Mouse (Mus musculus) heart, embryonic 14.5 days (tissue): ENCODE results near the gene Tbxas1. TPM values are rescaled to one million over a fixed set of nuclear protein-coding genes. Genes with fewer than 3 reads are reported as not detected.
A peak's percentile ranks its signal among the peaks of the same experiment; 100 is the strongest.

Experiments
- ATAC-seq: fragments of 200-750 bp; cut with Nextera tagmentation; 2 replicates; pipeline ENCODE4 v1.8.0; 2017; ENCODE audit warnings: low read depth, moderate TSS enrichment; ENCODE audit not compliant: insufficient number of reproducible peaks, insufficient read depth, low FRiP score
- H3K27ac ChIP-seq, 2 experiments: fragments of 200-500 bp in 1 of 2; fragments of 300-500 bp in 1 of 2; sonication (generic) in 1 of 2; replicated peaks in 1 of 2; 2 replicates each; pipeline ENCODE4 v1.5.1; 2012 to 2014; ENCODE audit warnings: low read depth in 2 of 2, low read length in 2 of 2, control low read depth in 1 of 2, mild to moderate bottlenecking in 1 of 2, mixed read lengths in 1 of 2; ENCODE audit not compliant: control insufficient read depth in 1 of 2, insufficient read depth in 1 of 2
- H3K27me3 ChIP-seq: fragments of 300-500 bp; sonication (generic); 2 replicates; pipeline ENCODE4 v1.6.1; 2014; ENCODE audit warnings: mild to moderate bottlenecking, low read length, control low read depth; ENCODE audit not compliant: control insufficient read depth, insufficient read depth
- H3K36me3 ChIP-seq: fragments of 300-500 bp; sonication (generic); 2 replicates; pipeline ENCODE4 v1.6.1; 2014; ENCODE audit warnings: mild to moderate bottlenecking, control low read depth, low read length, mixed read lengths; ENCODE audit not compliant: control insufficient read depth, insufficient read depth
- H3K4me1 ChIP-seq, 2 experiments: fragments of 200-500 bp in 1 of 2; fragments of 300-500 bp in 1 of 2; sonication (generic) in 1 of 2; 2 replicates each; pipeline ENCODE4 v1.6.1; 2012 to 2014; ENCODE audit warnings: low read length in 2 of 2, control low read depth in 1 of 2, mixed read lengths in 1 of 2; ENCODE audit not compliant: control insufficient read depth in 2 of 2, insufficient read depth in 2 of 2
- H3K4me2 ChIP-seq: fragments of 300-500 bp; sonication (generic); 2 replicates; pipeline ENCODE4 v1.6.1; 2014; ENCODE audit warnings: mild to moderate bottlenecking, low read length
- H3K4me3 ChIP-seq, 2 experiments: fragments of 200-500 bp in 1 of 2; fragments of 300-500 bp in 1 of 2; sonication (generic) in 1 of 2; 2 replicates each; pipeline ENCODE4 v1.5.1; 2012 to 2014; ENCODE audit warnings: low read length in 2 of 2, mild to moderate bottlenecking in 2 of 2, control low read depth in 1 of 2, low read depth in 1 of 2, moderate library complexity in 1 of 2; ENCODE audit not compliant: control insufficient read depth in 1 of 2, insufficient read depth in 1 of 2
- H3K9ac ChIP-seq: fragments of 300-500 bp; sonication (generic); 2 replicates; pipeline ENCODE4 v1.6.1; 2014; ENCODE audit warnings: mild to moderate bottlenecking, low read length
- H3K9me3 ChIP-seq: fragments of 300-500 bp; sonication (generic); 2 replicates; pipeline ENCODE4 v1.6.1; 2016; ENCODE audit warnings: low read length, control low read depth; ENCODE audit not compliant: control insufficient read depth
- WGBS: fragments of 180-500 bp; shearing (Covaris S2); extraction: QIAGEN DNeasy Blood & Tissue Kit; methylation state at CpG from one replicate; pipeline ENCODE4 v1.1.7; 2014; 5-methylcytosine and 5-hydroxymethylcytosine counted together
- polyA plus RNA-seq: library from polyadenylated mRNA; unstranded; fragments of >200 nt; fragmentation: Nextera tagmentation; extraction: Ambion mirVana; gene quantifications from 2 replicates; pipeline ENCODE4 v1.2.1, GENCODE M21; 2014

The Tbxas1 gene
- polyA plus RNA-seq, 1 experiment from 2014 or later = 1.5 TPM

- Histone ChIP-seq H3K9ac (no peak overlapping the region), H3K4me2 (no peak overlapping the region), H3K36me3 (no peaks in the 10 kb centered on the region), H3K4me1 (peaks cover 8 to 18% of the 10 kb centered on the region in 2 experiments), H3K27me3 (no peaks in the 10 kb centered on the region), H3K27ac (no peak overlapping the region), H3K4me3 (no peak overlapping the region), H3K9me3 (no peaks in the 10 kb centered on the region)
- ATAC-seq = no peak
- WGBS = 77% methylated on average over 6 of the region's 6 CpGs
Measured at GRCm38 (mm10) chr6:38908401-38908800, 33.2 kb downstream of the Tbxas1 start.

- no peaks in the 10 kb centered on the region for H3K9me3 ChIP-seq
- H3K27me3 ChIP-seq = no peaks in the 10 kb centered on the region
- H3K9ac ChIP-seq = no peak overlapping the region
- peak; percentile 29; the same call in 1 of the 2 replicates for ATAC-seq
- no peak overlapping the region for H3K4me3 ChIP-seq
- H3K4me1 ChIP-seq = peaks cover 12 to 20% of the 10 kb centered on the region in 2 experiments
- 17% methylated on average over 3 of the region's 3 CpGs for WGBS
- H3K27ac ChIP-seq = peak overlapping the region in 1 of 2 experiments; percentile 41; a peak in 1 of 4 replicates
- H3K4me2 ChIP-seq = no peak overlapping the region
- no peaks in the 10 kb centered on the region for H3K36me3 ChIP-seq
Measured at GRCm38 (mm10) chr6:38910828-38911559, 35.8 kb downstream of the Tbxas1 start.

DNA sequence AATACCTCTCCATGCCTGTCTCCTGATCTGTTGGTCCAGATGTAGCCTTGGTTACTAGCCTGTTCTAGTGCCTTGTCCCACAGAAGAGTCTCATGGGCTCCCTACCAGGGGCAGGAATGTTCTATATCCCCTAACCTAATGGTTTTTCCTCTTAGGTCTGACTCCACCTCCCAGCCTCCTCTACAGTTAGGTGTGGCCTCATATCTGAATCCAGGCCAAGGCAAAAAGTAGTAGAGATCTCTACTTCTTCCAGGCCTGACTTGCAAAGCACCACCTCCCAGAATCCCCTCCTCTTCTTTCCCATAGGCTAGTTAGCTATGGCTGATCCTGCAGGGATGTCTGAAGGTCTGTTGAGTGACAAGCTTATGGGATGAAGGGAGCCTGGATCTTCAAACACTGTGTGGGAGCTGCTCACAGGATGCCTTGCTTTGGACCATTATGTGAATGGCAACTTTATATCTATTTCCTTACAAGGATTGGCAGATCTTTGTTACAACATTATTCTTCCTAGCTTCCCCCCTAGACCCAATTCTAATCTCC, 37.0 kb downstream of the Tbxas1 start:
- ATAC-seq = no peak
- Histone ChIP-seq H3K27ac (no peak overlapping the region), H3K4me3 (no peak overlapping the region), H3K9ac (no peak overlapping the region), H3K27me3 (no peaks in the 10 kb centered on the region), H3K4me1 (peaks cover 12 to 24% of the 10 kb centered on the region in 2 experiments), H3K36me3 (no peaks in the 10 kb centered on the region), H3K4me2 (no peak overlapping the region), H3K9me3 (no peaks in the 10 kb centered on the region)

- Histone ChIP-seq H3K36me3 (no peaks in the 10 kb centered on the region), H3K4me1 (peaks cover 12 to 30% of the 10 kb centered on the region in 2 experiments), H3K4me3 (no peak overlapping the region), H3K27me3 (no peaks in the 10 kb centered on the region), H3K4me2 (no peak overlapping the region), H3K9ac (no peak overlapping the region), H3K9me3 (no peaks in the 10 kb centered on the region), H3K27ac (no peak overlapping the region)
- whole genome bisulfite sequencing = 67% methylated on average over 9 of the region's 9 CpGs
- no peak for ATAC-seq
Measured at GRCm38 (mm10) chr6:38912845-38913244, 37.6 kb downstream of the Tbxas1 start.

- no peaks in the 10 kb centered on the region for H3K36me3 ChIP-seq
- no peak overlapping the region for H3K4me3 ChIP-seq
- no peak overlapping the region for H3K9ac ChIP-seq
- H3K4me2 ChIP-seq = no peak overlapping the region
- no peaks in the 10 kb centered on the region for H3K9me3 ChIP-seq
- peaks cover 12 to 30% of the 10 kb centered on the region in 2 experiments for H3K4me1 ChIP-seq
- WGBS = 62% methylated on average over 13 of the region's 13 CpGs
- no peak for ATAC-seq
- no peak overlapping the region for H3K27ac ChIP-seq
- H3K27me3 ChIP-seq = no peaks in the 10 kb centered on the region
Measured at GRCm38 (mm10) chr6:38913386-38914042, 38.3 kb downstream of the Tbxas1 start.

- H3K4me1 ChIP-seq = peaks cover 12 to 30% of the 10 kb centered on the region in 2 experiments
- 80% methylated on average over 10 of the region's 10 CpGs for WGBS
- H3K4me2 ChIP-seq = no peak overlapping the region
- no peak overlapping the region for H3K9ac ChIP-seq
- no peak overlapping the region for H3K27ac ChIP-seq
- no peak for ATAC-seq
- H3K27me3 ChIP-seq = no peaks in the 10 kb centered on the region
- H3K36me3 ChIP-seq = no peaks in the 10 kb centered on the region
- no peaks in the 10 kb centered on the region for H3K9me3 ChIP-seq
- H3K4me3 ChIP-seq = no peak overlapping the region
Measured at GRCm38 (mm10) chr6:38914181-38914580, 39.0 kb downstream of the Tbxas1 start.

- H3K9me3 ChIP-seq = no peaks in the 10 kb centered on the region
- no peak for ATAC-seq
- peaks cover 8 to 24% of the 10 kb centered on the region in 2 experiments for H3K4me1 ChIP-seq
- H3K9ac ChIP-seq = no peak overlapping the region
- H3K36me3 ChIP-seq = no peaks in the 10 kb centered on the region
- 73% methylated on average over 5 of the region's 5 CpGs for WGBS
- H3K27me3 ChIP-seq = no peaks in the 10 kb centered on the region
- H3K27ac ChIP-seq = no peak overlapping the region
- no peak overlapping the region for H3K4me3 ChIP-seq
- H3K4me2 ChIP-seq = no peak overlapping the region
Measured at GRCm38 (mm10) chr6:38915776-38916175, 40.6 kb downstream of the Tbxas1 start.
